Mouse (Mus musculus): ENCODE measurements around the gene Fbxl2.

DNA sequence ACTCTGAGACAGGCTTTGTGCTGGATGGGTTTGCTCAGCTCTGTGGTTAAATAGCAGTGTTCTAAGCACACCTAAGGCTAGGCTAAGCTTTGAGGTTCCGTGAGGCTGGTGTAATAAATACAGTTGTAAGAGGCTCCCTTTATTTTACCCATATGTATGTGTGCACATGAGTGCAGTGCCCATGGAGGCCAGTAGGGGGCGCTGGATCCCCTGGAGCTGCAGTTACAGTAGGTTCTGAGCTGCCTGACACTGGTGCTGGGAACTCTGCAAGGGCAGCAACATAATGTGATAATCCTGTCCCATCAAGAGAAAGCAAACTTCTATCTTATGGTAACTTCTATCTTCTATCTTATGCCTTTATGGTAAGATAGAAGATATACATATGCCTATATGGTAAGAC, 47.7 kb downstream of the Fbxl2 start:
- TF ChIP-seq CTCF (IDR thresholded peaks at IDR 0.05; ENCODE audit: borderline replicate concordance, control insufficient read depth, extremely low read depth, insufficient read depth, low read length, poor library complexity) (peak; percentile 64; the same call in 1 of the 2 replicates), POLR2A (IDR thresholded peaks at IDR 0.05; ENCODE audit: control insufficient read depth, extremely low read depth, insufficient read depth, low read length, poor library complexity) (no peak)

Data from thymus, adult 2 months (tissue).